Mouse (Mus musculus) spleen, postnatal 10 days (tissue): ENCODE data around the gene Ube2cbp.

Experiments used
- DNase-seq, 2 experiments: peaks; one replicate each; pipeline ENCODE4 v3.0.0; 2021 to 2022; ENCODE audit warnings: low spot score in 2 of 2

Ube2cbp gene

GRCm38 (mm10) chr9:86464151-86465105 lies at the start of gene Ube2cbp:
TSS of gene Ube2cbp (minus strand) at chr9:86464950.
- peak; percentile 90 for DNase-seq

- no peak for DNase-seq
Observed at GRCm38 (mm10) chr9:86514390-86514789, 49.6 kb upstream of the Ube2cbp start.

- no peak for DNase-seq
Observed at GRCm38 (mm10) chr9:86513733-86514132, 49.0 kb upstream of the Ube2cbp start.

GRCm38 (mm10) chr9:86507437-86507836 lies 42.7 kb upstream of the Ube2cbp start:
- no peak for DNase-seq

- no peak for DNase-seq
Observed at GRCm38 (mm10) chr9:86499083-86499482, 34.3 kb upstream of the Ube2cbp start.

GRCm38 (mm10) chr9:86496261-86496660 lies 31.5 kb upstream of the Ube2cbp start:
- no peak for DNase-seq

GRCm38 (mm10) chr9:86491740-86492139 lies 27.0 kb upstream of the Ube2cbp start:
- no peak for DNase-seq

GRCm38 (mm10) chr9:86482236-86482635 lies 17.5 kb upstream of the Ube2cbp start:
- no peak for DNase-seq

- DNase-seq = no peak
Observed at GRCm38 (mm10) chr9:86478414-86479093, 13.8 kb upstream of the Ube2cbp start.

GRCm38 (mm10) chr9:86476763-86477162 lies 12.0 kb upstream of the Ube2cbp start:
- DNase-seq = no peak

- DNase-seq = no peak
Observed at GRCm38 (mm10) chr9:86475956-86476355, 11.2 kb upstream of the Ube2cbp start.

- peak; percentile 88 to 94 for DNase-seq
Observed at GRCm38 (mm10) chr9:86466990-86467870, 2.5 kb upstream of the Ube2cbp start, which contains the start of gene Dop1a. TSS of gene Dop1a (plus strand) at chr9:86467154.

- no peak for DNase-seq
Observed at GRCm38 (mm10) chr9:86453626-86454025, 11.1 kb downstream of the Ube2cbp start.

- peak; percentile 20 to 64 for DNase-seq
Observed at GRCm38 (mm10) chr9:86451617-86452016, 13.1 kb downstream of the Ube2cbp start.

- no peak for DNase-seq
Observed at GRCm38 (mm10) chr9:86451094-86451493, 13.7 kb downstream of the Ube2cbp start.

- peak; percentile 59 to 80 for DNase-seq
Observed at GRCm38 (mm10) chr9:86449581-86449980, 15.2 kb downstream of the Ube2cbp start.

GRCm38 (mm10) chr9:86447431-86447830 lies 17.3 kb downstream of the Ube2cbp start:
- no peak for DNase-seq

- no peak for DNase-seq
Observed at GRCm38 (mm10) chr9:86446847-86447246, 17.9 kb downstream of the Ube2cbp start.

- no peak for DNase-seq
Observed at GRCm38 (mm10) chr9:86442248-86442647, 22.5 kb downstream of the Ube2cbp start.

GRCm38 (mm10) chr9:86438337-86439009 lies 26.3 kb downstream of the Ube2cbp start:
- DNase-seq = no peak

- DNase-seq = no peak
Observed at GRCm38 (mm10) chr9:86436608-86437007, 28.1 kb downstream of the Ube2cbp start.
